Mouse (Mus musculus): Measurements from ENCODE around the gene Sart1.

Gene Sart1

GRCm38 (mm10) chr19:5388588-5389242 lies at the start of gene Sart1:
Gene Sart1 (minus strand): TSS chr19:5388703.
- peak; percentile 85 to 90 for DNase-seq (ENCODE audit: low spot score in 2 of 2)

GRCm38 (mm10) chr19:5433951-5434350 lies 45.4 kb upstream of the Sart1 start:
- no peak for DNase-seq (ENCODE audit: low spot score in 2 of 2)

GRCm38 (mm10) chr19:5432992-5433852 lies 44.7 kb upstream of the Sart1 start:
- DNase-seq (ENCODE audit: low spot score in 2 of 2) = no peak

GRCm38 (mm10) chr19:5431911-5432464 lies 43.5 kb upstream of the Sart1 start:
- DNase-seq (ENCODE audit: low spot score in 2 of 2) = no peak

- no peak for DNase-seq (ENCODE audit: low spot score in 2 of 2)
These were observed 41.9 kb upstream of the Sart1 start for GRCm38 (mm10) chr19:5430408-5430807.

- no peak for DNase-seq (ENCODE audit: low spot score in 2 of 2)
These were observed 41.3 kb upstream of the Sart1 start for GRCm38 (mm10) chr19:5429806-5430205.

GRCm38 (mm10) chr19:5429219-5429618 lies 40.7 kb upstream of the Sart1 start:
- no peak for DNase-seq (ENCODE audit: low spot score in 2 of 2)

- peak in 1 of 2 experiments; percentile 21 for DNase-seq (ENCODE audit: low spot score in 2 of 2)
These were observed 39.6 kb upstream of the Sart1 start for GRCm38 (mm10) chr19:5428083-5428482.

- DNase-seq (ENCODE audit: low spot score in 2 of 2) = no peak
These were observed 38.3 kb upstream of the Sart1 start for GRCm38 (mm10) chr19:5426640-5427290.

GRCm38 (mm10) chr19:5425906-5426565 lies 37.5 kb upstream of the Sart1 start:
- no peak for DNase-seq (ENCODE audit: low spot score in 2 of 2)

- peak; percentile 95 for DNase-seq (ENCODE audit: low spot score in 2 of 2)
These were observed 36.6 kb upstream of the Sart1 start, which contains the start of the genes Drap1 and AI837181 for GRCm38 (mm10) chr19:5424782-5425741. Gene Drap1 (minus strand): TSS chr19:5424979. Gene AI837181 (plus strand): TSS chr19:5425144.

- peak; percentile 50 to 67 for DNase-seq (ENCODE audit: low spot score in 2 of 2)
These were observed 35.7 kb upstream of the Sart1 start for GRCm38 (mm10) chr19:5424092-5424781.

GRCm38 (mm10) chr19:5423561-5423960 lies 35.1 kb upstream of the Sart1 start:
- no peak for DNase-seq (ENCODE audit: low spot score in 2 of 2)

- DNase-seq (ENCODE audit: low spot score in 2 of 2) = no peak
These were observed 34.5 kb upstream of the Sart1 start for GRCm38 (mm10) chr19:5422895-5423443.

GRCm38 (mm10) chr19:5422267-5422666 lies 33.8 kb upstream of the Sart1 start:
- DNase-seq (ENCODE audit: low spot score in 2 of 2) = no peak

- no peak for DNase-seq (ENCODE audit: low spot score in 2 of 2)
These were observed 33.3 kb upstream of the Sart1 start for GRCm38 (mm10) chr19:5421784-5422183.

GRCm38 (mm10) chr19:5420579-5420978 lies 32.1 kb upstream of the Sart1 start:
- DNase-seq (ENCODE audit: low spot score in 2 of 2) = no peak

- no peak for DNase-seq (ENCODE audit: low spot score in 2 of 2)
These were observed 31.1 kb upstream of the Sart1 start for GRCm38 (mm10) chr19:5419630-5420029.

GRCm38 (mm10) chr19:5418750-5419466 lies 30.4 kb upstream of the Sart1 start:
- DNase-seq (ENCODE audit: low spot score in 2 of 2) = no peak
